Mouse (Mus musculus) WW6 (cell line): ENCODE results near the gene Metrn.

Experiments
- DNase-seq: peaks from one replicate; pipeline ENCODE4 v3.0.0-alpha.2; 2013; ENCODE audit warnings: low read depth, low spot score

Gene Metrn

DNA sequence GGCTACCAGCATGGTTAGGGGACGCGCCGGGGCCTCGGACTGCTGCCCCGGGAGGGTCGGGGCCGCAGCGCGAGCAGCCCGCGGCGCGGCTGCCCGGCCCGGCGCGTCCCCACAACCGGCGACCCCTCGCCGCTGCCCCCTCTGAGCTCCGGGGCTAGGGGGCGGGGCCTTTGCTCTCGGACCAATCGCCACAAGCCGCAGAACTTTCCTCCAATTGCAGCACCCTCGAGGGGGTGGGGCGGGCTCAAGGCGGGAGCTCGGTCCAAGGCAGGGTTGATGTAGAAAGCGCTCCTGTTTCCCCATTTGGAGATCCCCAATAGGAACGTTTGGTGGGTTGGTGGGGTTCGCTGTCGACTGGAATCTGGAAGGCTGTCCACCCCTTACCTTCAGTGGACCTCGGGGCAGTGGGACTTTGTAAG is at the start of gene Metrn:
TSS of gene Metrn (minus strand) at position 186 of the 419 bp plus-strand sequence.
- no peak for DNase-seq

DNA sequence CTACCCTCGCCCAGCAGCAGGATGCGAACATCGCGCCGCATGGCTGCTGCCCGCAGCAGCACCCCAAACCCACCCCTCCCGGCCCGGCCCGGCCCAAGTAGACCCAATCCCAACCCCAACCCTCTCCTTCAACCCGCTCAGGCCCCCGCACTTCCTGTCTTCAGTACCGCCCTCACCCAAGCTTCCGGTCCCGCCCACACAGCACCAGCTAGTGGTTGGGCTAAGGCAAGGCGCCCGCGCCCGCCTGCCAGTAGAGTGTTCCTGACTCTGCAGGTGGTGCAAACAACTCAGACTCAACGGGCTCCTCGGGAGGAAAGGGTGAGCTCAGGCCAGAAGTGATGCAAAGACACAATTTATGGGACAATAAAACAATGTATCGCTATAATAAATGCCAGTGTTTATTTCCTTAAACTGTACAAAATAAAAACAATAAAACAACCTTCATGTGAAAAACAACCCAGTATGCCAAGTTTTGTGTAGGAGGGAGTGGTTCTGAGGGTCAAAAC is 47.5 kb upstream of the Metrn start, which contains the start of gene Rhot2:
TSS of gene Rhot2 (minus strand) at position 456 of the 506 bp plus-strand sequence.
- peak; percentile 67 for DNase-seq

DNA sequence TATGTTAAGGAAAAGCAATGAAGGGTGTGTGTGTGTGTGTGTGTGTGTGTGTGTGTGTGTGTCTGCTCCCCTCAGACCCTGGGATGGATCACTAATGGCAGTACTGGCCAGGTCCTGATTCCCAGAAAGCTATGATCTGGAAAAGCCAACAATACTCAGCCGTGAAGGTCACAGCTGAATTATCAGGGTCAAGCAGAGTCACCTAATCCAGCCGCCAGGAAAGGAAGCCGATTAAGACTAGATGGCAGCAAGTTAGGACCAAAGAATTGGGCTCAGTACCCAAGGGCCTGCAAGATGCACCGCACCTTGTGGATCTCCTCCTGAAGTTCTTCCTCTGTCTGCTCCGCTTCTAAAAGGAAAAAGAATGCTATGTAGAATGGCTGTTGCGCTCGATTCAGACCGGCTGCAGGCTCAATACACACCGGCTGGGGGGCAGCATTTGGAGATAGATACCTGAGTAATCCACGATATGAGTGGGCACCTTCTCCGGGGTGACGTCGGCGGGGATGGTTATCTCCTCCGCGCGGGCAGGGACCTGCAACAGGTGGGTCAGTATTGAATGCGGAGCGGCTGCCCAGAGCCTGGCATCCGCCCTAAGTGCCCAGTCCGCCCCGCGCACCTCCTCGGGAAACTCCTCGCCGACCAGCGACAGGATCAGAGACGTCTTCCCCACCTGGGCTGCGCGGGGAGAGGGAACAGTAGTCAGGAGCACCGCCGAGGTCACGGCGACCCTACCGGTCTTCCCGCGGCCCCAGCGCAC is 46.9 kb upstream of the Metrn start:
- no peak for DNase-seq

GRCm38 (mm10) chr17:25843122-25843521 is 46.2 kb upstream of the Metrn start:
- DNase-seq = no peak

DNA sequence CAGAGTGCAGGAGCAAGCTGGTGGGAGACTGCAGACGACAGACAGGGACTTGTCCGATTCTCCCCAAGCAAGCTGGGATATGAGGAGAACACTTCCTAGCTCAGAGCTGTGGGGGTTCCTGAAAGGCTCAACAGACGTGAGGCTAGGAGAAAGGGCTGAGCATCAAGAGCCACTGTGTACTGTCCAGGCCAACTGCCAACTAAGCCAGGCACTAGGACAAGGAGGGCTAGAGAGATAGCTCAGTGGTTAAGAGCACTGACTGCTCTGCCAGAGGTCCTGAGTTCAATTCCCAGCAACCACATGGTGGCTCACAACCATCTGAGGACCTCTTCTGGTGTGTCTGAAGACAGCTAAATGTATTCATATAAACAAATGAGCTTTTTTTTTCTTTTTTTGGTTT is 45.6 kb upstream of the Metrn start:
- no peak for DNase-seq

- no peak for DNase-seq
Observed at GRCm38 (mm10) chr17:25841117-25841880, 44.4 kb upstream of the Metrn start, which contains the start of gene Gm20683. Gm20683 (minus strand) TSS chr17:25841763.

DNA sequence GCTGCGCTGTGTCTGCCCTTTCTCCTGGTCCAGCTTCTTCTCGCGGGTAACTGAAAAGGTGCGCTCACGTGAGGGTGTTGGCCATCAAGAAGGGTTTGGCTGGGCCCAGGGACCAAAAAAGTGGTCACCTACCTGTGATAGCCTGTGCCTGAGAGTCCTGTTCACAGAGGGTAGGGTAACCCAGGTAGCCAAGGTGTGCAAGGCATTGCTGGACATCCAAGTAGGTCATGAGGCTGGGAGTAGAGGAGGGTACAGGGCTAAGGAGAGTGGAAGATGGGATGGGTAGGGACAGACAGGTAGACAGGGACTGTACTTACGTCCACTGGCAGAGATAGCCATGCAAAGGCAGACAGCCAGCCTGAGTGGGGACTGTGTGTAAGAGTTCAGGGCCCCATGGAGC is 43.6 kb upstream of the Metrn start:
- DNase-seq = no peak

DNA sequence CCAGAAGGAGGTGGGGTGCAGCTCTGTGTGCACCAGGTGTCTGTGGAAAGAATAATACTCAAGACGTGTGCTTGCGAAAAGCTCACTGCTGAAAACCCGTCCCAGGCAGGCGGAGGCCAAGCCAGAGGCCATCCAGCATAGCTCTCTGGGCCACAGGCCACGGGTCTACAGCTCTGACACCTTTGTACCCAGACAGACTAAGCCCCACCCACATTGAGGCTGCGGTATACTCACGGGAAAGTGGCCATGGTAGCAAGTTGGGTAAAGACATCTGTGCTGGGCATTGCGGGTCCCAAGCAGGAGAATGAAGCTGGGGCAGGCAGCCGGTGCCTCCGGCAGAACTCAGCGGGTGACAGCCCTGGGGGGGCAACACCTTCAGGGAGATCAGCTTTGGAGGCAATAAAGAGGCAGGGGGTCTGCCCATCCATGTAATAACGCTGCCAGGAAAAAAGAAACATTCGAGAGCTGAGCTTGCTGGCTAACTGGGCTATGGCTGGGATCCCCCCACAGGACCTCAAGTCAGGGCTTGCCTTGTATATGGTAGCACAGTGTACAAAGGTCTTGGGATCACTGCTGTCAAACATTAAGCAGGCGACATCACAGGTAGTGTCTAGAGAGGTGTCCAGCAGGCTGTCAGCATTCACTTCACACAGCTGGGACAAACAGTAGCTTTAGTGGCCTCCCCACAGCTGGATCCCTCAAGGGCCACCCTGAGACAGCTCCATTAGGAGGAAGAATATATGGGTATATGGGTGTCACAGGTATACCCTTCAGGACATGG is 42.7 kb upstream of the Metrn start:
- no peak for DNase-seq

GRCm38 (mm10) chr17:25838904-25839303 is 42.0 kb upstream of the Metrn start:
- DNase-seq = no peak

- DNase-seq = no peak
Observed at GRCm38 (mm10) chr17:25837533-25837932, 40.6 kb upstream of the Metrn start.

DNA sequence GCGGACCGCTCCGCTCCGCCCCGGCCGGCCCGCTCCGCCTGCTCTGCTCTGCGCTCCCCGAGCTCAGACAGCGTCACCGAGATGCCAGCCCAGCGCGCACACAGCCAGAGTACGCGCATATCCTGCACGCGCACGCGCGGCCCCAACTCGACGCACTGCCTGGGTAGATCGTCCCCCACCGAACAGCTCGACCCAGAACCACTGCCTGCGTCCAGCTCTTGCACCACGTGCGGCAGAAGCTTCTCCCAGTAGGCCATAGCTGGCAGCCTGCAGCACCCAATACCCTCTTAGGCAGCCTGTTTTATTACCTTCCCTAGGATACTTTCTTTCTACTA is 40.1 kb upstream of the Metrn start, which contains the start of gene Rhbdl1:
TSS of gene Rhbdl1 (minus strand) at position 220 of the 335 bp plus-strand sequence.
- no peak for DNase-seq

DNA sequence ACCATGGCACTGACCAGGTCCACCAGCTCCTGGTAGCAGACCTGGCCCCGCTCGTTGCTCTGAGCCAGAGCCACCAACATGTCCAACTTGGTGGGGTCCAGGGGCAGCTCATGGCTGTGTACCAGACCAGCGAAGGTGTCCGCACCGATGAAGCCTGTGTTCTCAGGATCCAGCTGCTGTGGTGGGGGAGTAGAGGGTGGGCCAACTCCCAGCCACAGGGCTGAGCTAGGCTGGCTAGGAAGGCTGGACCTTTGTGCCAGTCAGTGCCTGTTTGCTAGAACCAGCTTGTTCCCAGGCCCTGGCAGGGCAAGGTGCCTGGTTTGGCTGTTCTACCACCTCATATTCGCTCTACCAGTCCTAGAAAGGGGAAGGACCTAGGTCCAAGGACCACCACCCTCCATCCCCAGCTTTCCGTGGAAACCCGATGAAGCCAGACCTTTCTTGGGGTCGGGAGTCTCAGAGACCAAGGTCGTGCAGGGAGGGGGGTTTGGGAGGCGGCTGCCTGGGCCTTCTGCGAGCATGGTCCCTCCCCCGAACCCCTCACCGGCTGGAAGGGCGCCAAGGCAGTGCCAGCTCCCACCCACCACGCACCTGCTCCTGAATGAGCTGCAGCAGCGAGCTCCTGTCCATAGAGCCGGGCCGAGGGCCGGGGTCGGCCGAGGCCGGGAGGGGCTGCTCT is 39.6 kb upstream of the Metrn start:
- no peak for DNase-seq

- no peak for DNase-seq
Observed at GRCm38 (mm10) chr17:25835816-25836215, 38.9 kb upstream of the Metrn start.

GRCm38 (mm10) chr17:25835301-25835700 is 38.4 kb upstream of the Metrn start:
- no peak for DNase-seq

DNA sequence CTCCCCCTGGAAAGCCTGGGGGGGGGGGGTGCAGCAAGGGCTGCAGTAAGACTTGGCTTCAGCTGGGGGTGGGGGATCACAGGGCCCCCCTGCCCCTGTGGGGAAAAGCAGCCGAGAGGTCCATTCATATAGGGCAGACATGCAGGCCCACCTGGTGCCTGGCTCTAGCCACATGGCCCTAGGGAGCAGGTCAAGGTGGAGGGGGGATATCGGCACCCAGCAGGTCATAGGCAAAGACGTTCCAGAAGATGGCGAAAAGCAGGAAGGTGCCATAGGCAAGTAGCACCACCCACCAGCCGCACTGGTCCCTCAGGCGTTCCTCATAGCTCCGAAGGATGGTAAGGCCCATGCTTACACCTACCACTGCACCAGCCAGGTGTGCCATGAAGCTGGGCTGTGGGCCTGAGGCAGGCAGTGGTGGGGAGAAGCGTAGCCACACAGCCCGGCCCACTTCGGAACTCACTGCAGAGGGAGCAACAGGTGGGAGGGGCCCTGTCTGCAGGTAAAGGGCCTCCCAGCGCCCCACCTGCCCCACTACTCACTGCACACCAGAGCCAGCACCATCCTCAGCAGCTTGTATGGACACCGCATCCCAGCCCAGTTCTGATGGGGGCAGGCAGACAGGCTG is 37.8 kb upstream of the Metrn start:
- DNase-seq = no peak

DNA sequence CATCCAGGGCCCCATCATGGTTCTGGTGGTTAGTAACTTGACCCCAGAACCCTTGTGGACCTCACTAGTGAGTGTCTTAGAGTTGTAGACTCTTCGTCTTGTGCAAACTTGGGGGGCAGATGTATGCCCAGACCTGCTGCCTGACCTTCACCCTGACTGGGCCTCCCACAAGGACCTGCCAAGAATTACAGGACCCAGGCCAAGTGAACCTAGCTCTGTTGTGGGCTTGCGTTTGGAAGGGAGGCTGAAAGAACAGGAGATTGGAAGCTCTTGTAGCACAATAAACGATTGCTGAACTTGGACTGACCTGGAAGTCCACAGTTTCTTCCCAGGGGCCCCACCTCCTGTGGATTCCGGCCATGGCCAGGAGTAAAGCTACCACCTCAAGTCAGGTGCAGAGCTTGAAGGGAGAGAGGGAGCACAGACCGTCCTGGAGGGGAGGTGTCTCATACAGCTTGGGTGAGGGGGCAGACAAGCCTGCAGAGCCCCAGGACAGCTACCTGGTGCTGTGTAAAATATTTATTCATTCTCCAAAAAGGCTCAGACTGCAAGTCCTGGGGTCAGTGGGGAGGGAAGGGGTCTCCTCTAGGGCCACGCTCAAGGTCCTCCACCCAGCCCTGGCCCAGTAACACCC is 37.1 kb upstream of the Metrn start:
- DNase-seq = no peak

GRCm38 (mm10) chr17:25833291-25833663 is 36.3 kb upstream of the Metrn start, which contains the start of gene Stub1:
Stub1 (minus strand) TSS chr17:25833404.
- DNase-seq = no peak

- peak; percentile 96 for DNase-seq
Observed at GRCm38 (mm10) chr17:25832436-25833290, 35.7 kb upstream of the Metrn start.
